ENCODE assay signal across 40 mouse cellular contexts in the genomic region with DNA sequence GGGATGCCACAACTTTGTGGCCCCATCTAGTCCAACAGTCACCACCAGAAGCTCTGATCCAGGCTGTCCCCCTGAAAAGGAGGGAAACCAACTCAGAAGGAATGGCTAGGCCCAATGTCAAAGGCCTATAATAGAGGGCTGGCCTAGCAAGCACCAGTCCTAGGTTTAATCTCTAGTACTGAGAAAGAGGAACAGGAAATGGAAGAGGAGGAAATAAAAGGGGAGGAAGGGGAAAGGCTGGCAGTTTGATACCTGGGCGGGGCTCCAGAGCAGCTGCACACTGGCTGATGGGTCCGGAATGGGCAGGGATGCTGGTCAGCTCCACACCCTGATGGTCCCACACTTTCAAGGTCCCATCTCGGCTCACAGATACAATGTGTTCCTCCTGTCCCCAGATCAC. TPM values are rescaled to one million over a fixed set of nuclear protein-coding genes. Genes with fewer than 3 reads are reported as not detected.
A peak's percentile ranks its signal among the peaks of the same experiment; 100 is the strongest.
DNase-seq lines count a peak whose midpoint lies in the region; ATAC-seq and TF ChIP-seq lines count a peak whose summit lies in the region.
"Had no signal": no experiment of that assay in that cellular context is flagged by ENCODE, and none has a peak within 500 bp of the region (broad histone marks: within the 10 kb centered on the region; RNA-seq: fewer than 3 reads in every experiment).

No protein-coding gene starts in this region.

- TF ChIP-seq POLR2A in bone marrow, adult 2 months (IDR thresholded peaks at IDR 0.05; ENCODE audit: borderline replicate concordance, control insufficient read depth, low read depth, low read length), result no peak

- TF ChIP-seq CTCF in bone marrow, adult 2 months (IDR thresholded peaks at IDR 0.05; ENCODE audit: control insufficient read depth, insufficient read depth, low read length), result no peak

- DNase-seq in lung, postnatal 36 days, result peak; percentile 34
- no peak for DNase-seq in lung, postnatal 14 days
- DNase-seq in skeletal muscle tissue, adult 2 months (ENCODE audit: low read depth, low spot score), result peak; percentile 29
- no peak for DNase-seq in Muller cell, postnatal 12 days (ENCODE audit: inconsistent ontology term)
- DNase-seq: adrenal gland, postnatal 14 days; cerebellum, adult 2 months; cerebellum, postnatal 14 days; forebrain, postnatal 0 days; gastrocnemius, postnatal 25 days; heart, postnatal 14 days; kidney, adult 18-20 months; kidney, postnatal 36 days; liver, embryonic 13.5 days; lung, adult 2 months; lung, postnatal 10 days; midbrain, embryonic 14.5 days; thymus, adult 2 months; thymus, postnatal 36 days had no signal

- no peak overlapping the region for H3K4me3 ChIP-seq in bone marrow, adult 2 months (replicated peaks; ENCODE audit: control insufficient read depth, low read depth, low read length)
- peak overlapping the region; percentile 26 for H3K4me3 ChIP-seq in macrophage (ENCODE audit: inconsistent target)
- H3K4me3 ChIP-seq: embryonic facial prominence, embryonic 10.5 days; embryonic facial prominence, embryonic 15.5 days; forebrain, embryonic 12.5 days; heart, adult 2 months; limb, embryonic 10.5 days; limb, embryonic 15.5 days; liver, embryonic 13.5 days; myocyte; neural tube, embryonic 12.5 days had no signal

- peaks cover 73% of the 10 kb centered on the region for H3K36me3 ChIP-seq in macrophage (ENCODE audit: inconsistent target)
- H3K36me3 ChIP-seq: forebrain, embryonic 12.5 days; liver, embryonic 13.5 days had no signal

- H3K79me2 ChIP-seq in macrophage (ENCODE audit: inconsistent target), result peaks cover 58% of the 10 kb centered on the region

- peaks cover 6% of the 10 kb centered on the region for H3K4me1 ChIP-seq in bone marrow, adult 2 months (ENCODE audit: control insufficient read depth, insufficient read depth, low read length)
- H3K4me1 ChIP-seq: embryonic facial prominence, embryonic 10.5 days; embryonic facial prominence, embryonic 15.5 days; forebrain, embryonic 12.5 days; limb, embryonic 10.5 days; limb, embryonic 15.5 days; liver, embryonic 13.5 days; neural tube, embryonic 12.5 days had no signal

- H3K27ac ChIP-seq in bone marrow, adult 2 months (ENCODE audit: control insufficient read depth, insufficient read depth, low read depth, low read length, poor library complexity), result 0 out of 2 replicates have a peak overlapping the region, but pooled peaks have one; percentile 40
- peak overlapping the region; percentile 78 for H3K27ac ChIP-seq in macrophage
- H3K27ac ChIP-seq: embryonic facial prominence, embryonic 10.5 days; embryonic facial prominence, embryonic 15.5 days; forebrain, embryonic 12.5 days; heart, adult 2 months; limb, embryonic 10.5 days; limb, embryonic 15.5 days; liver, embryonic 13.5 days; neural tube, embryonic 12.5 days had no signal

- ATAC-seq in activated CD4-positive, CD25-positive, alpha-beta regulatory T cell, adult 4 months, result no peak
- ATAC-seq: CD4-positive, CD25-positive, alpha-beta regulatory T cell, adult 4 months; forebrain, postnatal 0 days; hindbrain, embryonic 16.5 days; Patski had no signal

- 56% methylated on average over 3 of the region's 3 CpGs for WGBS in bone marrow, adult 2 months
- 43% methylated on average over 3 of the region's 3 CpGs for WGBS in macrophage (ENCODE audit: missing documents)

RNA-seq across cellular contexts. Expression of gene Parp2, which starts 22.2 kb away (rescaled TPM):
- polyA plus RNA-seq in bone marrow, adult 2 months (2011; ENCODE audit: insufficient read depth, insufficient read length, low replicate concordance, missing spikeins), result 24.4 and 40.2 TPM in 2 replicates
- total RNA-seq in macrophage (2018; cell fraction: chromatin; rRNA removed), result 100 to 1,000 TPM in 13 of 26 experiments, 10 to 100 TPM in 13; 24.1 to 199 (median 102) TPM
- total RNA-seq in macrophage (2018; cell fraction: cytosol; rRNA removed), result 10 to 100 TPM; 18.8 to 41.9 (median 32.9) TPM
- total RNA-seq in macrophage (2018; cell fraction: nucleus; rRNA removed), result 100 to 1,000 TPM in 3 of 26 experiments, 10 to 100 TPM in 23; 23.9 to 146 (median 52.6) TPM
- polyA plus RNA-seq in macrophage (2018), result 34.4 to 55.8 TPM (median 53.8 TPM) in 3 replicates
- 10 to 100 TPM; 83.6 to 88.1 TPM for polyA plus RNA-seq in activated CD4-positive, CD25-positive, alpha-beta regulatory T cell, adult 4 months (2017; shearing (Covaris generic))

RNA-seq across cellular contexts. Expression of gene Ccnb1ip1, which starts 22.3 kb away (rescaled TPM):
- polyA plus RNA-seq in bone marrow, adult 2 months (2011; ENCODE audit: insufficient read depth, insufficient read length, low replicate concordance, missing spikeins), result not detected in 2 replicates
- not detected for total RNA-seq in macrophage (2018; cell fraction: chromatin; rRNA removed)
- not detected for total RNA-seq in macrophage (2018; cell fraction: cytosol; rRNA removed)
- total RNA-seq in macrophage (2018; cell fraction: nucleus; rRNA removed), result not detected
- not detected in 3 replicates for polyA plus RNA-seq in macrophage (2018)
- polyA plus RNA-seq in activated CD4-positive, CD25-positive, alpha-beta regulatory T cell, adult 4 months (2017; shearing (Covaris generic)), result not detected
- total RNA-seq: adrenal gland, postnatal 14 days; gastrocnemius, postnatal 25 days; heart, adult 2 months; heart, postnatal 14 days; left cerebral cortex, postnatal 10 days; megakaryocyte-erythroid progenitor cell, adult 5-6 weeks had no signal
- polyA plus RNA-seq: brain, embryonic 14.5 days; CD4-positive, CD25-positive, alpha-beta regulatory T cell, adult 4 months; cerebellum, adult 2 months; embryonic facial prominence, embryonic 10.5 days; embryonic facial prominence, embryonic 15.5 days; forebrain, embryonic 12.5 days; forebrain, postnatal 0 days; heart, adult 2 months; heart, embryonic 14.5 days; hindbrain, embryonic 11.5 days; hindbrain, embryonic 16.5 days; intestine, embryonic 14.5 days; kidney, embryonic 16.5 days; limb, embryonic 10.5 days; limb, embryonic 15.5 days; liver, embryonic 13.5 days; lung, adult 2 months; midbrain, embryonic 14.5 days; neural tube, embryonic 12.5 days; small intestine, adult 2 months; thymus, adult 2 months had no signal

RNA-seq across cellular contexts. Expression of gene Tep1, which starts 40.5 kb away (rescaled TPM):
- 60.8 and 102 TPM in 2 replicates for polyA plus RNA-seq in bone marrow, adult 2 months (2011; ENCODE audit: insufficient read depth, insufficient read length, low replicate concordance, missing spikeins)
- total RNA-seq in macrophage (2018; cell fraction: chromatin; rRNA removed), result 100 to 1,000 TPM in 25 of 26 experiments, 10 to 100 TPM in 1; 88.0 to 637 (median 395) TPM
- total RNA-seq in macrophage (2018; cell fraction: cytosol; rRNA removed), result 100 to 1,000 TPM in 21 of 26 experiments, 10 to 100 TPM in 5; 72.3 to 155 (median 121) TPM
- 100 to 1,000 TPM in 24 of 26 experiments, 10 to 100 TPM in 2; 66.3 to 383 (median 272) TPM for total RNA-seq in macrophage (2018; cell fraction: nucleus; rRNA removed)
- polyA plus RNA-seq in macrophage (2018), result 54.3 to 116 TPM (median 85.4 TPM) in 3 replicates
- 10 to 100 TPM; 20.7 to 22.0 TPM for polyA plus RNA-seq in activated CD4-positive, CD25-positive, alpha-beta regulatory T cell, adult 4 months (2017; shearing (Covaris generic))

RNA-seq across cellular contexts. Expression of gene Ttc5, which starts 44.6 kb away (rescaled TPM):
- polyA plus RNA-seq in bone marrow, adult 2 months (2011; ENCODE audit: insufficient read depth, insufficient read length, low replicate concordance, missing spikeins), result 17.8 and 28.7 TPM in 2 replicates
- 100 to 1,000 TPM in 5 of 26 experiments, 10 to 100 TPM in 20, 1 to 10 TPM in 1; 6.0 to 122 (median 62.3) TPM for total RNA-seq in macrophage (2018; cell fraction: chromatin; rRNA removed)
- total RNA-seq in macrophage (2018; cell fraction: cytosol; rRNA removed), result 10 to 100 TPM; 13.7 to 30.0 (median 23.7) TPM
- 100 to 1,000 TPM in 1 of 26 experiments, 10 to 100 TPM in 25; 11.5 to 112 (median 46.7) TPM for total RNA-seq in macrophage (2018; cell fraction: nucleus; rRNA removed)
- polyA plus RNA-seq in macrophage (2018), result 16.4 to 32.4 TPM (median 31.5 TPM) in 3 replicates
- polyA plus RNA-seq in activated CD4-positive, CD25-positive, alpha-beta regulatory T cell, adult 4 months (2017; shearing (Covaris generic)), result 100 to 1,000 TPM; 108 to 124 TPM

Comparison
In these comparisons a context has a peak if more than half of its experiments do, and no peak if none do; other contexts are left out.
1. DNase-seq: peak in lung, postnatal 36 days (single experiment) and skeletal muscle tissue, adult 2 months (single experiment); none in lung, postnatal 14 days (single experiment) and Muller cell, postnatal 12 days (single experiment).